Mouse (Mus musculus): Measurements from ENCODE around the gene Cldn18. TPM values are rescaled to one million over a fixed set of nuclear protein-coding genes. Genes with fewer than 3 reads are reported as not detected.

Gene Cldn18
- not detected for total RNA-seq (2022)

DNA sequence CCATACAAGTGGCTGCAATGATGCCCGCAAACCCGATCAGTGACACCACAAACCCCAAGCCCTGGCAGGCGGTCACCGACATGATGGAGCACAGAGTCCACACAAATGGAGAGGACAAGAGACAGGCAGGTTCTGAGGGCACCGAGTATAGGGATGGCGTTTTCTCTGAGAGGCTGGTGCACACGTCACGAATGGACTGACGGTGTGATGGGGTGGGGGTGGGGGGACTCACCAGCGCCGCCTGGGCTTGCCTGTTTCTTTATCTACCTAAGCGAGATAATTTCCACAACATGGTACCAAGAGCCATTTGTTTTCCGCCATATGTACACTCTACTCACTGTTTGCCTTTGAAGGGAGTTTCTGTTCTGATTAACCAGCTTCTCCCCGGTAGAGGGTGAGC is at the start of gene Cldn18:
Cldn18 (minus strand) TSS at position 134 of the 400 bp plus-strand sequence.
- DNase-seq (ENCODE audit: low spot score): no peak

DNA sequence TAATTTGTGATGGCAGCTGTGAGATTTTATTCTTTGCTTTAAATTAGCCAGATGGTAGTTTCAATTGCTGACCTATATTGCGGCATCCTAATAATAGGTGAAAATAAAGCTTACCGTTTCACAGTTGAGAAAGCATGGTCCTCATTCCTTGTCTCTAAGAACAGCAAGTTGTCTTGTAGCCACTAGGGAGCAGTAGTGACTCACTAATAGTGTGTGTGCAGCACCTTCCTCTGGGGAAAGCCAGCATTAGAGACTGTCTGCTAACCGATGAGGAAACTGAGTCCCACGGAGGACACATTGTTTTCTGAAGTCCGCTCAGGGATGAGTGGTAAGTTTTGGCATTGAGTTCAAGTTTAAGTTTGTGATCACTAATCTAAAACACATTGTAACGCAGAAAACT is 46.5 kb upstream of the Cldn18 start:
- DNase-seq (ENCODE audit: low spot score): no peak

DNA sequence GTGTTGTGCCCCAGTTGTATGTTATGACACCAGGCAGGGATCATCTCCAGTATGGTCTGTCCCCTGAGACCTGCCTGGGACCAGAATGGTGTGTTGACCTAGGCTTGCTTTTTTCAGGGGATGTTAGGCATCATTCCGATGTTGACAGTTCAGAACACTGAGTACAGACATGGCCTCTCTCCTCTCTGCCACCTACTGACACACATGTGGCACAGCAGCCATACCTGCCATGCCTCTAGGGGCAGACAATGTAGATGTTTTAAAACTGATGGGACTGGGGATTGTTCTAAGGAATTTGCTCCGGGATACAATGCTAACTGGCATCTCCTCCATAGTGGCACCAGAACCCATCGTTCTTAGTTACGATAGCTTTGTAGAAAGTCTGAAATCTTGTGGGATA is 33.2 kb upstream of the Cldn18 start:
- no peak for DNase-seq (ENCODE audit: low spot score)

DNA sequence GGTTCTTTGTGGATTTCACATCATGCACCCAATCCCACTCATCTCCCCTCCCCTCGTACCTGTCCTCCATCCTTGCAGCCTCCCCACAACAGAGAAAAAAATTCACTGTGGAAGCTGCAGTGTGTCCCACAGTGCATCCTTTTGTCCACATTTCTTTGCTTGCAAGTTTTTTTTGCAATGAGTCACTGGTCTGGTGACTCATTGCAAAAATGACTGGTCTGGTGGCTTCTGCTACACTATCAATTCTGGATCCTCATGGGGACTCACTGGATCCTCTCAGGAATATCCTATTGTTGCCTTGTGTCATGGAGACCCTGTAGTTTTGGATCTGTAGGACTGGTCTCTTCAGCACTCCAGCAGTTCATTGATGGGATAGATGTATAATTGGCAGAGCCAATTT is 31.2 kb upstream of the Cldn18 start:
- no peak for DNase-seq (ENCODE audit: low spot score)

DNA sequence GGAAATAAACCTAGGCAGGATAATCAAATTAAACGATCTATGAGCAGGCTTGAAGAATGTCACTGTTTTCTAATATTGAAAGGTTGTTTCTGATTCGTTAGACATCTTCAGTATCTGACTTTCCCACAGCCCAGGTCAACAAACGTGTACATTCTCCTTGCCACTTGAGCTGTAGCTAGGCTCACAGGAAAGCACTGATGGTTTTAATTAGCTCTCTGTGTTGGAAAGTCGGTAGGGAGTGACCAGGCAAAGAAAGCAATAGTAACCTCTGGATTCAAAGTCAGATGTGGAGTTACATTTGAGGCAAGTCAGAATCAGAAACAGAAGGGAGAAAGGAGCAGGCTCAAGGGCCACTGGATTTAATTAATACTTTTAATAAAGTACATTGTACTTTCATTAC is 30.7 kb upstream of the Cldn18 start:
- no peak for DNase-seq (ENCODE audit: low spot score)

DNA sequence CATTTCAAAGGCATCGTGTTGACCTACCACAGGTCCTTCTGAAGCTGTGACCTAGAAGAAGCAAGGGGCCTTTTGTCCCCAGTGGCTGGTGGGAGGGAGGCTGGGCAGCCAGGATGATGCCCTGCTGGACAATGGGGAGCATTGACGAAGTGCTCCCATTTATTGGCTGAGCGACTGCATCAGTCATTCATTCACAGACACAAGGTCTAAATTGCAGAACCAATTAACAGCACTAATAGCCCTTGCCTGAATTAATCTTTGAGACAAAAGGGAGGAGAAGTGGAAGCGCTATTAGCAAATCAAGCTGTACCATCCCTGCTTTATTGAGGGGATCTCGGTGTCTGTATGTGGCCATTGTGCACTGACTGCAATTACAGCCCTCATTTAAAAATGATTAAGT is 27.5 kb upstream of the Cldn18 start:
- DNase-seq (ENCODE audit: low spot score): no peak

DNA sequence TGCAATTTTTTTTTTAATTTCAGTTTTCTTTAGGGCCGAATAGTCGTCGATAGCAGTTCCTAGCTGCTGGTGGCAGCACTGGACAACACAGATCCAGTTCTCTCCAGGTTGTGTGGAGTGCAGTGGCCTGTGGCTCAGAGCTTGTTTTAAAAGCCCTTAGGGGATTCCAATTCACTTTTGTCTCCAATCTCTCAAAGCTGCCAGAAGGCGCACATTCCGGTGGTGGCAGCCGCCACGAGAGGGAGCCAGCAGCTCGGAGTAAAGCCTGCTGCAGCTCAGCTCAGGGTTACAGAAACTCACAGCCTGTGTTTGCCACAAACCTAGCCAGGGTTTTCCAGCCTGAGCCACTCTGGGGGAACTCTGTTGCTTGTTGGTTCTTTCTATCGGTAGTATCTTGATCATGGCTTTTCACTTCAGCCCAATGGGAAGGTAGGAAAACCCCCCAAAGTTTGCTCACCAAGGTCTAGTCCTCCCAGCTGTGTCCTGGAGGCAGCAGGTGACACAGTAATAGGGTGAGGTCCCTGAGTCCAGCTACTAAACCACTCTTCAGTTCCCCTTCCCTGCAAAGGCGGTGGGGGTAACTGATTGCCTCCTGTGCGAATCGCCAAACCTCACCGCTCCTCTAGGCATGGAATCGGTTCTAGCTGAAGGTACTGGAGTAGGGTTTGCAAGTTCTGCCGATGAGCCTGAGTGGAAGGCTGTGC is 13.0 kb upstream of the Cldn18 start:
- DNase-seq (ENCODE audit: low spot score): no peak

DNA sequence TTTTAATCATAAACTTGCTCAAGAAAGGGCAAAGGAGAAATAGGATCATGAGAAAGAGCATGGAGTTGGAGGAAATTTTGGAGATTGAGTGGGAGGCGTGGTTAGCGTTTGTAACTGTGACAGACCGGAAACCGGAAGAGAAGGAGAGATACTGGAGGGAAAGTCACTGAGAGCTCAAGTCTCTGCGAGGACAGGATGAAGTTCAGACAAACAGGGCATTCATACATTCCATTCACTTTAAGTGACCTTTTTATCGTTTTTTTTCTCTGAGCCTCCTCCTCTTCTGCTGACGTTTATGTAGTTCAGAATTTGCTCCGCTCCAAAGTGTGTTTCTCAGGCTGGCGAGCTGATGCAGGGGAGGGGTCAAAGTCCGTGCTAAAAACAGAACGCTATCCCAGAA is 10.8 kb upstream of the Cldn18 start:
- DNase-seq (ENCODE audit: low spot score): no peak

DNA sequence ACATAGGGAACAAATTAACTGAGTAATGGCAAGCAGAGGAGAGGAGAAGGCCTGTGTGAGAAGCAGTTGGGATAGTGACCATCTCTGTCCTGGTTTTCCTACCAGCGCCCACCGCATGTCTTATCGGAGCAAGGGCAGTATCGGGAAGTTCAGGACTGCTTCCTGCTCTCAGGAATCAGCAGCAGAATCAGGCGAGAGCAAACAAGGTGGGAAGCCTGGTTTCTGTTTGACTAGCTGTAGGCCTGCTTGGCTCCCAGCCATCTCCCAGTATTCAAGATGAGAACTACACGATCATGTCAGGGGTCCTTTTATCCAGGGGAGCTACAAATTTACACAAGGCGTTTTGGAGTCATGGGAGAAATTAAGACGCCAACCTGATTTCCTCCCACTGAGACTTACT is 8.2 kb upstream of the Cldn18 start:
- no peak for DNase-seq (ENCODE audit: low spot score)

DNA sequence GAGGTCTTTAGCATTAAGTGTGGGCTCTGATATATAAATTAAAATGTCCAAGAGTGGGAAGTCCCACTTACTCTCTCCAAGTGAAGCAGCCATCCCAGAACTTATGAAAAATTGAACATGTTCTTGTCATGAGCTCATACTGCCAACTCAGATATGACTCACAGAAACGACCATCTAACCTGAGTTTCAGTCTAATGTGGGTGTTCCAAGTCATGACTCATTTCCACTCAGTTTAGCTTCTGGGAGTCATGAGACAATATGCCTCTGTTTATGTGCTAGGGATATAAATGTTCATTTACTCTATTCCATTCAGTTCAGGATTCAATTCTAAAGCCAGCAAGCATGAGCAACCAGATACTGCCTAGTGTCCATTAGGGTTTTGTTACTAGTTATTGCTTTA is 2.9 kb upstream of the Cldn18 start:
- no peak for DNase-seq (ENCODE audit: low spot score)

DNA sequence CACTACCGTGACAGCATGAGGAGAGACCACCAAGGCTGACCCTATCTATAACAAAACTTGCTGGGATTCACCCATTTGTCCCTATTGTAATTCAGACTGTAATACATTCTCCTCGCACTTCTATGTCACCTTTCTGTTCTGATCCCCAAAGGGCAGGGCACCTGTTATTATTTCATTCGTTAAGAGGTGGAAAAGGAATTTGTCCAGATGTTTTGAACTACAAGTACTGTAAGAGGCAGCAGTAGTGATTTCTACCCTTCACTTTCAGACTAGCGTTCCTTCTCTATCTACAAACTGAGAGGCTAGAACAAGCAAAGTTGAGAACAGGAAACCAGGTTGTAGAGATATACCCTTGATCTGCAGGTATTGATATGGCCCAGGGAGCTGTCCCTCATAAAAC is 6.8 kb downstream of the Cldn18 start:
- no peak for DNase-seq (ENCODE audit: low spot score)

DNA sequence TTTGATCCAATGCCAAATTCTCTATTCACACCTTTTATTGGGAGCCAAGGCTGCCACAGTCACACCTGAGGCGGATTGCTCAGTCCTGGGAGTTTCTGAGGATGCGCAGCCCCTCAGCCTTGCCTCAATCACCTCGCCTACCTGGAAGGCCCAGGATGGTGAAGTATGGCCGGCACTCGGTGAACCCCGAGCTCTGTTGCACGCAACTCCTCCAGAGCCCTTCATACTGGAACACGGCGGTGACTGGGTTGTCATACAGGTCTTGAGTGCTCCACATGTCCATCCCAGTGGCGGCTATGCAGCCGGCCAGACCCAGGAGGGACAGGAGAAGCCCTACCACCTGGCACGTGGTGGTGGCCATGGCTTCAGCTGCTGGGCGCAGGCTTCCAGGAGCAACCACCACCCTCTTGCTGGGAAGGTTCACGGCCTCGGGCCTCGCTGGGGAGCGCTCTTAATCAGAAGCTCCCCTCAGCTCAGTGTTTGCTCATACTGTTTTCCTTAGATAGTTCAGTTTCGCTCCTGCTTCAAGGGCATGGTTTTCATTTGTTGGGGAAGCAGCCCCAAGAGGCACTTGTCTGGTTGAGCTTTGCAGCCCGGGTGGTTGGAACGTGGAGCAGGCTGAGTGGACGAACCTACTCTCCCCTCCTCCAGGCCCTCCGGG is 7.3 kb downstream of the Cldn18 start:
- no peak for DNase-seq (ENCODE audit: low spot score)

DNA sequence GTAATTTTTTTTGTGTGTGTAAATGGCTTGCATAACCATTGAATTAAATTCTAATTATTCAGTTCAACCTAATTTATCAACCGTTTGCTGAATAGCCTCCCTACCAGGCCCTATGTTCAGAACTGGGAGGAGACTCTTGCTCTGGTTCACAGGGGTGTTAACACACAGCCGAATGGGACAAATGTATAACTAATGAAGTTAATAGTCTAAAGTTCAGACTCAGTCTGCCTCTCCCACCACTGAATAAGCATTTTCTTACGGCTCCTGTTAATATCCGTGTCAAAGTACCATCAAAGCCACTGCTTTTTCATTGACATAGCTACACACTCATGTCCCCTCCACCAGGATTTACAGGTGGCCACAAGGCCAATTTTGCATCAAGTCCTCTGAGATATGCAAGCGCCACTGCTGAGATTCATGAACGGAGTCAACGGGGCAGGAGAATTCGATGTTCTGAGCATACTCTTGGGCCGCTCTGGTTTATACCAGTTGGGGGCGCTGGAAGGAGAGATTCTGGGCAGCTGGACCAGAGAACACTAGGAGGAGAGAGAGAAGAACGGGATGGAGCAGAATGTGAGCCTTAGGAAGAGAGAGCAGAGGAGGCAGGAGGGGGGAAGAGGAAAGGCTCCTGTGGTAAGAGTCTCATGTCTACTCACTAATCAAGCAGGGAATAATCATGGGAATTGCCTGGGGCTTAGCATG is 9.5 kb downstream of the Cldn18 start:
- DNase-seq (ENCODE audit: low spot score): no peak

DNA sequence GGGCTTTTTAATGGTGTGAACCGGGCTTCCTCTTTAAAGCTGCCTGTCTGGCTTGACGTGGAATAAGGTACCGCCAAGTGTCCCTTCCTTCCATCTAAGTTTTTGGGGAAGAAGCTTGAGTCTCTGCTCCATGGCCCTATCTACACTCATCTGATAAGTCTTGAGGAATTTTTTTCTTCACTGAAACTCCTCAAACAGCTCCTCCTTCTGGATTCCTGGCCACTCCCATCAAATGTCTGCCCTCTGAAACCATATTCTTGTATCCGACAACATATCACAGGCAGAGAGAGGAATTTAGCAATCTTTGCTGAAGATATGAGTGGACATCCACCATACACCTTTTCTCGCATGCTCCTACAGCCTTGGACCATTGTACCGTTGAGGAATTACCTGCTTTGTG is 10.8 kb downstream of the Cldn18 start:
- no peak for DNase-seq (ENCODE audit: low spot score)

DNA sequence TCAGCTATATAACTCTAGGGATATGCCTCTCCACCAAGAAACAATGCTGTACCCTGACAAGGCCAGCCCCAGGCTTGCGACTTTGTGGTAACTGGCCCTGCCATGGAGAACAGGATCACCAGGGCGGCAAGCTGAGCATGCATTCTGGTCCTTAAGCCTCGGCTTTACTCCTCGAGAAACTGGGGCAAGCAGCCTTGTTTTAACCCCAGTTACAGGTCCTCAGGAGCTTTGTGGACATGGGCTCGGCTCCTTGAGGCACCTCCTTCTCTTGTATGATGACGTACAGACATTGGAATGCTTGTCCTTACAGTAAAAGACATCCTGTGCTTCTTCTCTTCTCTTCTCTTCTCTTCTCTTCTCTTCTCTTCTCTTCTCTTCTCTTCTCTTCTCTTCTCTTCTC is 13.4 kb downstream of the Cldn18 start:
- DNase-seq (ENCODE audit: low spot score): no peak

DNA sequence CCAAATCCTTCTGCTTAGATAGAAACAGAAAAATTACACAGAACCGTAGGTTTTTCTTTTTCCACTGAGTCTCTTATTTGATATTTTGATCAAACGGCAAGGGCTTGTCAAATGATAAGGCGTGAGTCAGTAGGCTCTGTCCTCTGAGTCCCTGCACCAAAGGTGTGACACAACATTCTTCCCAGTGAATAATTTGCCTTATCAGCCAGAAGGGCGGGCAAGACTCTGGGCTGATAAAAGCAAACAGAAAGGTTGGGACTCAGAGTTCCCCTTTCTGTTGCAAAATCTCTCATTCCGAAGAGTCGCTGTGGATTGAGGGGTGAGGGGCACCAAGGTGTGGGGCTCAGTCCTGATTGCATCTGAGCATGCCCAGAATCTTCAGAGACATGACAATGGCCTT is 14.9 kb downstream of the Cldn18 start:
- no peak for DNase-seq (ENCODE audit: low spot score)

DNA sequence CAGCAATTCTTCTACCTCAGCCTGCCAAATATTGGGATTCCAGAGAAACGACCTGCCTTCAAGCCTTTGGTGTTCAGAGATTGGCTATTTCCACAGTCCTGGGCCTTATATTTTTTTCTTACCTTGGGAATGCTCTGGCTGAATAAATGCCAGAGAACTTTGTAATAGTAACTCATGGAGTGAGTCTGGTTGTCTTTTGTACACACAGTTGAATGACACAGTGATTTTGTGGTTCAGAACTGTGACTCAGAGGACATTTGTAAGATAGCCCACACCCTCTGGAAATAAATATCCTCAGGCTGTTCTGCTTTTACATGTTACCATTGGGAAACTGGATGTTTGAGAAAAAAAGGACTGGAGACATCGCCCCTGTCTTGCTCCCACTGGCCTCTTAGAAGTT is 15.9 kb downstream of the Cldn18 start:
- DNase-seq (ENCODE audit: low spot score): no peak

DNA sequence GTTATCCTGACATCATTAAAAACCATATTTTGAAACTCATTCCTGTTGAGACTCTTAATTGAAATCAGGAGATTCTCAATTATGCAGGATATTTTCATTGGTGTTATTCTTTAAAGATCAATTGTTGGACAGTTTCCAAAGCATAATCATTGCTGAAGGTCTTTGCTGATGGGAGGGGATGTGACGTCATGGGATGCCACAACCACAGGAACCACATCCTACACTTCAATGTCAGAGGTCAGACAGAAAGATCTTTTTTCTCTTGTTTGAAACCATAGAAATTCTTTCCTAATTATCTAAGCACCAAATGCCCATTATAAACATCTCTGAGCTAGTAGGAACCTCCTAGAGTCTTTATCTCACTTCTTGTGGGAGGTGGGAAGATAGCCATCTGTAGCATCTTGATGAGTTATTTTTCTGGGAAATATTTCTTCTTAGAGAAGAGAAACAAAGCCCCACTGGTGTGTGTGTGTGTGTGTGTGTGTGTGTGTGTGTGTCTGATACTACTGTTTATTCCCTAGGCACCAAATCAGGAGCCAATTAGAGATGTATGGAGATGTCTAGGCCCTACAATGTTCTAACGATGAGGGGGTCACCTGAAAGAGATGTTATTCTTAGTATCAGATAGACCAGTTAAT is 17.2 kb downstream of the Cldn18 start:
- DNase-seq (ENCODE audit: low spot score): no peak

DNA sequence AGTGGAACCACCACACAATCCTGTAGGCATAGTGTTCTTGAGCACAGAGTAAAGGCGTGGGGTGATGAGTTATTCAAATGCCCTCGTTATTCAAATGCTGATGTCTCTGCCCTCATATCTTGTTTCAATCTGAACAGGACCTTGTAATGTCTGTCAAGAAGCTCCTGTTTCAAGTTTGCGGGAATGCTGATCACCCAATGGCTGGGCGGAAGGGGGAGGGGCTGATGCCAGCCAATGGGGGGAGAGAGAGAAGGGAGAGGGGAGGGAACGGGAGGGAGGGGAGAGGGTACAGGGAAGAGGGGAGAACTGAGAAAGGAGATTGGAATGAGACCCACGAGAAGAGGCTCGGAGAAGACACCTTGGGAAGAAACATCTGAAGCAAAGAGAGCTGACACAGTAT is 22.1 kb downstream of the Cldn18 start:
- no peak for DNase-seq (ENCODE audit: low spot score)

DNA sequence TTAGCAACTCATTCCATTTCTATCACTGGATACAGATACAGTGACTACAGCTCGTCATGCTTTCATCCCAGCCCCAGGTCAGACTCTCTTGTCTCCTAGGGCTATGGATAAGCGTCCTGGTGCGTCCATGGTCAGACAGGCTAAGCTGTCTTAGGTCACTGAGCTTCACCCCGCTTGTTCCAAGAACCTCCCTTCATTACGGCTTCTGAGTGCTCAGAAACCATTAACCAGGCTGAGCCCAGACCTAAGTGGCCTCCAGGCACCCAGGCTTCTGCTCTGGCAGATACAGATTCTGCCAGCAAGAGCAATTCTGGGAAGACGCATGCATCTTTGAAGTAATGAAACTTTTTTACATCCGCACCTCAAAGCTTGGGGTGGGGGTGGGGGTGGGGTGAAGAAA is 26.7 kb downstream of the Cldn18 start:
- no peak for DNase-seq (ENCODE audit: low spot score)

DNA sequence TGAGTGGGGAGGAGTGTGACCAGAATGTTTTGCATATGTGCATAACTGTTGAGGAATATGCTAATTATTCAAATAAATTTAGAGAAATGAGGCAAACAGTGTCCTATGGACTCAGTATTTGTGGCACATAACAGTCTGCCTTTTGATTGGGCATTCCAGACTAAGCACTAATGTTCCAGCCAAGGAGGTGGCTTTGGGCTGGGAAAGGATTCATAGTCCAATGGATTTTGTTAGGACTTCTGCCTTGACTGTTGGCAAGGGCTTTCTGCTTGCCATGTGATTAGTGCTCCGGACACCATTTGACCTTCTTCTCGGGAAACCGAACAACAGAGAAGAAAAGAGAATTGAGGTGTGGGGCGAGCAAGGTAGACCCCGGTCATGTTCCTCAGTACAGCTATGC is 27.3 kb downstream of the Cldn18 start:
- no peak for DNase-seq (ENCODE audit: low spot score)

DNA sequence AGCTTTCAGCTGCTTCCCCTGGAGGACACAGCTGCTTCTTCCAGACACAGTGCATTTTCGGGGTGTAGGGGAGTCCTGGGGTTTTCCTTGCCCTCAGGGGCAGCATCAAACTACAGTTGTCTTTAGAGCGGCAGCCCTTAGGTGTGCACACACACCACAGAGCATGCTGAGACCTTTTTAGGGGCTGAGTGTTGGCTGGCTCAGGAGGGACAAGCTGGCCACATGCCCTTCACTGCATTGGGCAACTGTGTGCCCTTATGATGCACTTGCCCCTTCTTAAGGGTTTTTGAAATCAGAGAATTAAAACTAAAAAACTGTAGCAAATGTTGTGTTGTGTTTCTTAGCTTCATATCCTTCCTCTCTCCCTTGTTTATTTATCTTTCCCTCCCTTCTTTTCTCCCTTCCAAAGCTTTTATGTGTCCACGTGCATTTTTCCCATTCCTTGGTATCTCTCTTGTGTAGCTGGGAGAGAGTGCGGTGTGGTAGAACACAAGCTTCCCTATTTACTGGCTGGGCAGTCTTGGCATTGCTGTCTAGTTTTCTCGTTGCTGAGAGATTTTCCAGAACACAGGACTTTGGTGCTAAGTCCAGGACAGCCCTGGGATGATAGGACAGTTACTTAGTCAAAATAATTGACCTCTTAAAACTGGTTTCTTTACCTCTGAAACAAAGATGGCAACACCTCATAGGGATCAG is 31.4 kb downstream of the Cldn18 start:
- DNase-seq (ENCODE audit: low spot score): no peak

Data from heart, adult 8-10 months (tissue).